Mouse (Mus musculus) lung, adult 2 months (tissue): ENCODE data around the gene Gm20388. TPM values are rescaled to one million over a fixed set of nuclear protein-coding genes. Genes with fewer than 3 reads are reported as not detected.

ENCODE experiments used
- DNase-seq: peaks from one replicate; pipeline ENCODE4 v3.0.0; 2022
- H3K4me1 ChIP-seq: fragments of 200-500 bp; 2 replicates; pipeline ENCODE4 v1.6.1; 2011; ENCODE audit warnings: low read length; ENCODE audit not compliant: control insufficient read depth, insufficient read depth
- H3K4me3 ChIP-seq: fragments of 200-500 bp; replicated peaks from 2 replicates; pipeline ENCODE3; 2011; ENCODE audit warnings: low read depth, mild to moderate bottlenecking, control low read depth, low read length; ENCODE audit errors: extremely low read depth
- CTCF ChIP-seq: fragments of 200-500 bp; IDR thresholded peaks from 2 replicates; pipeline ENCODE4 v1.5.1; 2011; ENCODE audit warnings: mild to moderate bottlenecking, low read length, control low read depth; ENCODE audit not compliant: insufficient read depth
- POLR2A ChIP-seq: fragments of 200-500 bp; IDR thresholded peaks from 2 replicates; pipeline ENCODE4 v1.6.1; 2011; ENCODE audit warnings: low read depth, mild to moderate bottlenecking, control low read depth, low read length, borderline replicate concordance; ENCODE audit errors: extremely low read depth
- WGBS: fragments of 180-500 bp; shearing (Covaris S2); methylation state at CpG from one replicate; pipeline ENCODE4 v1.1.7; 2018; 5-methylcytosine and 5-hydroxymethylcytosine counted together
- polyA plus RNA-seq: library from polyadenylated mRNA; depleted of rRNA; stranded (reverse); fragments of >200 nt; gene quantifications from 2 replicates; pipeline ENCODE4 v1.2.3, GENCODE M21; 2012

Gm20388 gene
- polyA plus RNA-seq, 1 experiment: 67.8 TPM

- DNase-seq: no peak
- Histone ChIP-seq H3K4me3 (peak overlapping the region; percentile 83), H3K4me1 (no peaks in the 10 kb centered on the region)
- TF ChIP-seq CTCF (no peak), POLR2A (no peak)
- WGBS: 28% methylated on average over 10 of the region's 10 CpGs
Measured at GRCm38 (mm10) chr8:121828376-121829023, 1917.9 kb downstream of the Gm20388 start.

GRCm38 (mm10) chr8:121829048-121829776 lies 1918.6 kb downstream of the Gm20388 start, which contains the start of gene Klhdc4:
Gene Klhdc4, minus strand, starts transcription at chr8:121829569.
- no peaks in the 10 kb centered on the region for H3K4me1 ChIP-seq
- DNase-seq: peak; percentile 87
- TF ChIP-seq CTCF: no peak
- peak; percentile 70; the same call in 1 of the 2 replicates for TF ChIP-seq POLR2A
- H3K4me3 ChIP-seq: peak within 1 kb of the TSS; percentile 83
- under 1% methylated on average over 68 of the region's 68 CpGs for WGBS

- peak overlapping the region; percentile 83 for H3K4me3 ChIP-seq
- no peak for DNase-seq
- TF ChIP-seq POLR2A (no peak), CTCF (no peak)
- 14% methylated on average over 18 of the region's 18 CpGs for WGBS
- H3K4me1 ChIP-seq: no peaks in the 10 kb centered on the region
Measured at GRCm38 (mm10) chr8:121829777-121830362, 1919.2 kb downstream of the Gm20388 start.

- DNase-seq: no peak
- TF ChIP-seq POLR2A: no peak
- no peak for TF ChIP-seq CTCF
- Histone ChIP-seq H3K4me1 (no peaks in the 10 kb centered on the region), H3K4me3 (no peak overlapping the region)
- WGBS: 68% methylated on average over 2 of the region's 2 CpGs
Measured at GRCm38 (mm10) chr8:121832061-121832460, 1921.4 kb downstream of the Gm20388 start.

GRCm38 (mm10) chr8:121832503-121832902 lies 1921.9 kb downstream of the Gm20388 start:
- Histone ChIP-seq H3K4me3 (no peak overlapping the region), H3K4me1 (no peaks in the 10 kb centered on the region)
- WGBS: 6% methylated on average over 6 of the region's 6 CpGs
- TF ChIP-seq POLR2A (no peak), CTCF (no peak)
- peak; percentile 56 for DNase-seq

GRCm38 (mm10) chr8:121841242-121841641 lies 1930.6 kb downstream of the Gm20388 start:
- no peaks in the 10 kb centered on the region for H3K4me1 ChIP-seq
- WGBS: 43% methylated on average over 8 of the region's 8 CpGs
- no peak overlapping the region for H3K4me3 ChIP-seq
- DNase-seq: no peak
- no peak for TF ChIP-seq POLR2A
- TF ChIP-seq CTCF: peak; percentile 43

- no peaks in the 10 kb centered on the region for H3K4me1 ChIP-seq
- no peak for DNase-seq
- TF ChIP-seq POLR2A (no peak), CTCF (no peak)
- no peak overlapping the region for H3K4me3 ChIP-seq
- 86% methylated on average over 8 of the region's 8 CpGs for WGBS
Measured at GRCm38 (mm10) chr8:121842064-121842955, 1931.7 kb downstream of the Gm20388 start.

- 64% methylated on average over 3 of the region's 3 CpGs for WGBS
- no peak overlapping the region for H3K4me3 ChIP-seq
- no peak for TF ChIP-seq POLR2A
- no peak for TF ChIP-seq CTCF
- DNase-seq: no peak
- H3K4me1 ChIP-seq: no peaks in the 10 kb centered on the region
Measured at GRCm38 (mm10) chr8:121843184-121843733, 1932.6 kb downstream of the Gm20388 start.
